Mouse (Mus musculus): ENCODE results near the gene Parp6. TPM values are rescaled to one million over a fixed set of nuclear protein-coding genes. Genes with fewer than 3 reads are reported as not detected.

Parp6 gene
- total and polyA plus RNA-seq, 3 experiments = 4.4 to 5.7 (median 4.6) TPM

DNA sequence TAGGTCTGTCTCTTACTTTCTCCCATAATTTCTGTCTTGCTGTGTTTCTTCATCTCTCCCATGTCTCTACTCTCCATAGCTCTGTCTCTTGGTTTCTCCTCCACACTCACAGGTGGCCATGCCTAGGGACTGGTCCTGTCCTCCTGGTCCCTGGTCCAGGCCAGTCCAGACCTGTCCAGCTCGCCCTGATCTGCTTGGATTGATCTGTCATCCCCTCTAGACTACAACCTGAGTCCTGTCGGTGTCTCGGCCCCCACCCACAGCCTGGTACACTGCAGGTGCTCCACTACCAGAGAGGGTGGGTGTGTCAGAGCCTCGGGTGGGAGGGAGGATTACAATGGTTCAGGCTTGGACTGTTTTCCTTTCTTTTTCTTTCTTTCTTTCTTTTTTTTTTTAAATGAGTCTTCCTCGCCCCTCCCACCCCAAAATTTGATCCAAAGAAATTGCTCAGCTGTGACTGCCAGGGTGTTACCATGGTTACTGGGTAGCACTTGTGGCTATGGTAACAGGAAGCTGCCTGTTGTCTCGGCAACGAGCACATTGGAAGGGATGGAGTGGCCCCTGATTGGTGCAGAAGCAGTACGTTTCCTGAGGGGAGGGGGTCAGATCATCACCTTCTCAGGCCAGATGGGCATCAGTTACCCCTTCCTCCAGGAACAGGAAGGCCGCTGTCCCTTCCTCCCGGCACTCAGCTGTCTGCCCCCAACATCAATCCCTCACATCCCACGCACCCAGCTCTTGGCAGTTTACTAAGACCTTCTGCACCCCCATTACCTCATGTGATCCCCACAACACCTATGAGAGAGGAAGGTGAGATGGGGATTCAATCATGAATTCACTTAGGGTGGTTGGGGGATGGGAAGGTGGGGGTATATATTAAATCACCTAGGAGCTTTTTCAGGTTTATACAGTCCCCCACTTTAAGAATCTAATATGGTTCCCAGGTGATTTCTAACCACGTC lies 28.1 kb upstream of the Parp6 start:
- in situ Hi-C loops (cut with MboI; ENCODE audit: low pct_ligation_motif_present, low pct_unique_long_range_greater_than_20kb, low sequenced_read_pairs) = no loop called here

DNA sequence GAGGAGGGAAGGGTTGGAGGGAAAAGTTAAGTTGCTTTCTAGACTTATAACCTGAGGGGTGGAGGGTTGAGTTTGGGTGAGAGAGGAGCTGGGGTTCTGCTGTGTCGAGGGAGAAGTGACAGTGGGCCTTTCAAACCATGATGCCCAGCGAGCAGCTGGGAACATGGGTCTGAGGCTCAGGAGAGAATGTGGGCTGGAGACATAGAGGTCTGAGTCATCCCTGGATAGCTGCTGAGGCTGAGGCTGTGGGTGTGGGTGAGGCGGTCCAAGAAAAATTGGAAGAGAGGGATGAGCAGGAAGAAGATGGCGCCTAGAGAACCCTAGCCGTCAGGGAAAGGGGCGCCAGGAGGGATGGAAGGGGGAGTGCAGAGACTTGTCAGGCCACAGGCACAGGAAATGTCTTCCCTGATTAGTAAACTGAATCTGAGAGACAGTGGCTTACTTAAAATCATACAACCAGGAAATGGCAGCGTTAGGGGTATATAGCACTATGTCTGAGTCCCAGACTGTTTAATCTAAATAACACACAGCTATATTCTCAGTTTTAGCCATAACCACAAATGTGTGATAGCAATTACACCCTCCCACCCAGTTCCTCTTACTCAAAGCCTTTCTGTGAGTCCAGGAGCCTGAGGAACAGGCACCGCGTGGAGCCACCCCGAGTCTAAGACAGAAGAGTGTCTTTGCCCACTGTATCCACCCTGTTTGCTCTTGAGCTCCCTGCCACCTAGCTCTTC lies 27.2 kb upstream of the Parp6 start:
- Histone ChIP-seq H3K4me3 (replicated peaks in 1 of 3; ENCODE audit: low read depth in 2 of 3, low read length in 2 of 3, poor library complexity in 1 of 3) (no peak overlapping the region), H3K4me2 (ENCODE audit: insufficient read depth, low read depth, poor library complexity, severe bottlenecking) (no peak overlapping the region), H3K9me3 (replicated peaks; ENCODE audit: low read length) (no peaks in the 10 kb centered on the region), H3K4me1 (ENCODE audit: control insufficient read depth in 1 of 2, insufficient read depth in 2 of 2) (peaks cover 4 to 8% of the 10 kb centered on the region in 2 experiments; a peak in 3 of 4 replicates), H3K27ac (ENCODE audit: insufficient read depth, low read depth) (no peak overlapping the region), H3K79me2 (replicated peaks; ENCODE audit: control insufficient read depth, extremely low read depth, insufficient read depth, poor library complexity, severe bottlenecking) (no peaks in the 10 kb centered on the region), H3K36me3 (replicated peaks in 1 of 2; ENCODE audit: control insufficient read depth in 1 of 2, insufficient read depth in 1 of 2, low read length in 1 of 2) (no peaks in the 10 kb centered on the region), H3K9ac (ENCODE audit: insufficient read depth, low read depth) (no peak overlapping the region), H3K27me3 (replicated peaks) (peaks cover 25% of the 10 kb centered on the region)
- in situ Hi-C loops (cut with MboI; ENCODE audit: low pct_ligation_motif_present, low pct_unique_long_range_greater_than_20kb, low sequenced_read_pairs) (no loop called here), dilution Hi-C loops (cut with MboI; ENCODE audit: extremely low pct_ligation_motif_present, extremely low pct_unique_long_range_greater_than_20kb, low sequenced_read_pairs) (no loop called here)
- no peak for DNase-seq (ENCODE audit: extremely low read depth)
- no peak for TF ChIP-seq MAFK (IDR thresholded peaks at IDR 0.05; ENCODE audit: insufficient replicate concordance, low read length)
- no peak for TF ChIP-seq NRF1 (IDR thresholded peaks at IDR 0.05; ENCODE audit: low read depth, low read length)
- no peak for TF ChIP-seq UBTF (IDR thresholded peaks at IDR 0.05; ENCODE audit: low read depth, low read length)
- TF ChIP-seq TCF12 (IDR thresholded peaks at IDR 0.05; ENCODE audit: low read depth, low read length) = no peak
- no peak for TF ChIP-seq MAZ (IDR thresholded peaks at IDR 0.05; ENCODE audit: low read depth, low read length)
- TF ChIP-seq RCOR1 (conservative IDR thresholded peaks at IDR 0.05; ENCODE audit: low read depth, low read length) = no peak
- no peak for TF ChIP-seq RAD21 (IDR thresholded peaks at IDR 0.05; ENCODE audit: low read depth, low read length)
- TF ChIP-seq ZNF384 (IDR thresholded peaks at IDR 0.05; ENCODE audit: low read depth, low read length) = no peak
- TF ChIP-seq USF2 (conservative IDR thresholded peaks at IDR 0.05; ENCODE audit: low read depth, low read length) = no peak
- no peak for TF ChIP-seq MXI1 (IDR thresholded peaks at IDR 0.05; ENCODE audit: low read depth, low read length)
- no peak for TF ChIP-seq NELFE (IDR thresholded peaks at IDR 0.05; ENCODE audit: low read depth, low read length)
- TF ChIP-seq POLR2AphosphoS2 (IDR thresholded peaks at IDR 0.05; ENCODE audit: low read depth, low read length) = no peak
- TF ChIP-seq SIN3A (IDR thresholded peaks at IDR 0.05; ENCODE audit: low read length) = no peak
- no peak for TF ChIP-seq E2F4 (IDR thresholded peaks at IDR 0.05; ENCODE audit: insufficient replicate concordance, low read depth, low read length)
- no peak for TF ChIP-seq JUND (conservative IDR thresholded peaks at IDR 0.05; ENCODE audit: low read depth, low read length)
- TF ChIP-seq MAX (IDR thresholded peaks at IDR 0.05; ENCODE audit: low read length) = no peak
- no peak for TF ChIP-seq JUN (IDR thresholded peaks at IDR 0.05; ENCODE audit: insufficient read depth, low read depth, low read length)

More for the DNA sequence above, 28.1 kb upstream of the Parp6 start:
- Histone ChIP-seq H3K4me1 (ENCODE audit: control insufficient read depth in 1 of 2, insufficient read depth in 2 of 2) (peaks cover 4 to 8% of the 10 kb centered on the region in 2 experiments; a peak in 3 of 4 replicates), H3K4me3 (replicated peaks in 1 of 3; ENCODE audit: low read depth in 2 of 3, low read length in 2 of 3, poor library complexity in 1 of 3) (no peak overlapping the region), H3K79me2 (replicated peaks; ENCODE audit: control insufficient read depth, extremely low read depth, insufficient read depth, poor library complexity, severe bottlenecking) (no peaks in the 10 kb centered on the region), H3K36me3 (replicated peaks in 1 of 2; ENCODE audit: control insufficient read depth in 1 of 2, insufficient read depth in 1 of 2, low read length in 1 of 2) (no peaks in the 10 kb centered on the region), H3K4me2 (ENCODE audit: insufficient read depth, low read depth, poor library complexity, severe bottlenecking) (no peak overlapping the region), H3K27ac (ENCODE audit: insufficient read depth, low read depth) (no peak overlapping the region), H3K27me3 (replicated peaks) (peaks cover 32% of the 10 kb centered on the region), H3K9ac (ENCODE audit: insufficient read depth, low read depth) (no peak overlapping the region), H3K9me3 (replicated peaks; ENCODE audit: low read length) (no peaks in the 10 kb centered on the region)
- dilution Hi-C loops (cut with MboI; ENCODE audit: extremely low pct_ligation_motif_present, extremely low pct_unique_long_range_greater_than_20kb, low sequenced_read_pairs) = no loop called here
- TF ChIP-seq CHD2 (IDR thresholded peaks at IDR 0.05; ENCODE audit: low read length) (no peak), USF2 (conservative IDR thresholded peaks at IDR 0.05; ENCODE audit: low read depth, low read length) (no peak), MXI1 (IDR thresholded peaks at IDR 0.05; ENCODE audit: low read depth, low read length) (peak; percentile 49; the same call in 1 of the 2 replicates)
- no peak for DNase-seq (ENCODE audit: extremely low read depth)

Data from CH12.LX (cell line).